Mouse (Mus musculus): ENCODE measurements around the gene Cdadc1.
"Not testable (repeated sequence)": the region's sequence is repeated elsewhere in the genome, so short reads cannot be mapped to it uniquely, and the experiment has no call there.

Gene Cdadc1

GRCm38 (mm10) chr14:59597398-59598259, at the start of gene Cdadc1:
Cdadc1 (minus strand) TSS chr14:59597959.
- peak; percentile 90 for DNase-seq

GRCm38 (mm10) chr14:59646826-59647697, 49.3 kb upstream of the Cdadc1 start:
- DNase-seq, result no peak

GRCm38 (mm10) chr14:59644896-59645295, 47.1 kb upstream of the Cdadc1 start:
- no peak for DNase-seq

GRCm38 (mm10) chr14:59644166-59644565, 46.4 kb upstream of the Cdadc1 start:
- DNase-seq, result no peak

- DNase-seq, result no peak
Observed at GRCm38 (mm10) chr14:59643582-59643981, 45.8 kb upstream of the Cdadc1 start.

GRCm38 (mm10) chr14:59641856-59642255, 44.1 kb upstream of the Cdadc1 start:
- DNase-seq, result peak; percentile 69

- peak; percentile 25 for DNase-seq
Observed at GRCm38 (mm10) chr14:59638906-59639703, 41.3 kb upstream of the Cdadc1 start.

GRCm38 (mm10) chr14:59633988-59634387, 36.2 kb upstream of the Cdadc1 start:
- DNase-seq, result no peak

GRCm38 (mm10) chr14:59633295-59633898, 35.6 kb upstream of the Cdadc1 start:
- DNase-seq, result no peak

GRCm38 (mm10) chr14:59632067-59632466, 34.3 kb upstream of the Cdadc1 start:
- DNase-seq, result no peak

- no peak for DNase-seq
Observed at GRCm38 (mm10) chr14:59630096-59630495, 32.3 kb upstream of the Cdadc1 start.

GRCm38 (mm10) chr14:59629308-59629707, 31.5 kb upstream of the Cdadc1 start:
- DNase-seq, result no peak

- peak; percentile 68 for DNase-seq
Observed at GRCm38 (mm10) chr14:59627823-59628222, 30.1 kb upstream of the Cdadc1 start.

GRCm38 (mm10) chr14:59627142-59627680, 29.5 kb upstream of the Cdadc1 start:
- no peak for DNase-seq

- DNase-seq, result no peak
Observed at GRCm38 (mm10) chr14:59626711-59627110, 29.0 kb upstream of the Cdadc1 start.

GRCm38 (mm10) chr14:59625806-59626364, 28.1 kb upstream of the Cdadc1 start:
- DNase-seq, result peak; percentile 86

- peak; percentile 94 for DNase-seq
Observed at GRCm38 (mm10) chr14:59625158-59625805, 27.5 kb upstream of the Cdadc1 start, which contains the start of gene Shisa2. Shisa2 (plus strand) TSS chr14:59625308.

GRCm38 (mm10) chr14:59624326-59624885, 26.6 kb upstream of the Cdadc1 start:
- peak; percentile 34 for DNase-seq

GRCm38 (mm10) chr14:59616802-59617201, 19.0 kb upstream of the Cdadc1 start:
- no peak for DNase-seq

- not testable (repeated sequence) for DNase-seq
Observed at GRCm38 (mm10) chr14:59614149-59614548, 16.4 kb upstream of the Cdadc1 start.
